Mouse (Mus musculus) heart, postnatal 25 days (tissue): ENCODE results near the gene Cbx2. TPM values are rescaled to one million over a fixed set of nuclear protein-coding genes. Genes with fewer than 3 reads are reported as not detected.

Source experiments
- total RNA-seq, 2 experiments: library from RNA; stranded (reverse); gene quantifications; 2 replicates each; pipeline ENCODE4 v1.2.3; 2021

Cbx2 gene
- total RNA-seq, 2 experiments from 2014 or later: 3.8 to 3.9 TPM

Other genes starting within 250 kb of the Cbx2 start
- under 1 TPM; 0.08 TPM for gene Rbfox3, start 111.4 kb upstream of the Cbx2 start, total RNA-seq
- not detected for gene Enpp7, start 34.8 kb upstream of the Cbx2 start, total RNA-seq
- 1 to 10 TPM; 4.4 to 7.6 TPM for gene Cbx8, start 18.0 kb downstream of the Cbx2 start, total RNA-seq
- 10 to 100 TPM; 14.0 to 14.8 TPM for gene Cbx4, start 63.3 kb downstream of the Cbx2 start, total RNA-seq
- gene Tbc1d16, start 205.5 kb downstream of the Cbx2 start, total RNA-seq: 10 to 100 TPM; 65.1 to 66.4 TPM
- gene Ccdc40, start 205.6 kb downstream of the Cbx2 start, total RNA-seq: not detected
- 10 to 100 TPM; 69.6 to 73.2 TPM for gene Gaa, start 244.9 kb downstream of the Cbx2 start, total RNA-seq